Mouse (Mus musculus): ENCODE measurements around the gene Trim14.

Gene Trim14

DNA sequence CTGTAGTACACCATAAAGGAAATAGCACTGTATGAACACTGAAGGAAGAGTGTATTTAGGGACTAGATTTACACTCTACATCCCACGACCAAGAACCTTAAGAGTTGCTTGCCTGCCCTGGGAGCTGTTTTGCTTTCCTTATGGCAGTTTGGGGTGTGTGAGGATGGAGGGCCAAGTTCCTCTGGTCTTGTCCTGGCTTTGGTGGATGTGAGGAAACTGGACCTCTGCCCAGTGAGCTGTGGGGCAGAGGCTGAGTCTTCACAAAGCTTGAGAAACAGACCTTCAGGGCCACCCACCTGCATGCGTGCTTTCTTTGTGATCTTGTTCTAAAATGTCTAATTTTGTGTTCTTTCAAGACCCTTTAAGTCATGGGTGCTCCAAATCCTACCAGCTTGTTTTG is 3.4 kb downstream of the Trim14 start:
- in situ Hi-C loops (cut with MboI; ENCODE audit: low sequenced_read_pairs): no loop called here

DNA sequence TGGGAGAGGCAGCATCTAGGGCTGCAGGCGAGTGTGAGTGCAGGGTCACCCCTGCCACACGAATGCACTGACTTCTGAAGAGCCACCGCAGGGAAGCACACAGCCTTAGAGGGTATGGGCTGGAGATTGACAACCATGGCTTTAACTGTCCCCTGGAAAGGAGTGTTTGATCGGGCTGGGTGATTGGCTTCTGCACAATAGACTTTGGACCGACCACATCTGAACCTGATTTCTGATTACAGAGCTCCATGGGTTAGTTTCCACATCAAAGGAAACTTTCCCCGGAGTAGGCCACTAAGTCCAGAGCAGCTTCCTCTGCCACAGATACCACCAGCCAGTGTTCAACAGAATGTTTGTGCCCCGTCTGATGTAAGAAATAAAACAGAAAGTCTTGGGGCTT is 6.2 kb downstream of the Trim14 start:
- in situ Hi-C loops (cut with MboI; ENCODE audit: low sequenced_read_pairs): no loop called here

GRCm38 (mm10) chr4:46527558-46527926 is 8.4 kb downstream of the Trim14 start:
- in situ Hi-C loops (cut with MboI; ENCODE audit: low sequenced_read_pairs): no loop called here

- in situ Hi-C loops (cut with MboI; ENCODE audit: low sequenced_read_pairs): no loop called here
Measured at GRCm38 (mm10) chr4:46526798-46527557, 9.0 kb downstream of the Trim14 start.

GRCm38 (mm10) chr4:46526226-46526625 is 9.7 kb downstream of the Trim14 start:
- in situ Hi-C loops (cut with MboI; ENCODE audit: low sequenced_read_pairs): no loop called here

DNA sequence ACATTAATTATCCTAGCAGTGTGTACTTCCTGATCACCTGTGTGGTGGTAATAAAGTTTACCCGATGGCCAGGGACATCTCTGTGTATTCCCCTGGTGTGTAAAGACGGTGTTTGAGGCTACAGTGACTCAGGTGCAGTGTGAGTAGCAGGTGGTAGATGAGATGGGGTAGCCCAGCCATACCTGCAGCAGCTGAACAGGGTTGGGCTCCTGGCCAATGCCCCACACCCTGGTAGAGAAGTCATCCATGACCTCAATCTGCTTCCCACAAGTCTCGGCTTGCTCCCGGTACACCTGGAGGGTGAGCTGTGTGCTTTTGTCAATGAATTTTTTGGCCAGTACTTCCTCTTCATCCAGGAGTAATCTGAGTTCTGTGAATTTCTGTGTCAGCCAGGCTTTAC is 12.6 kb downstream of the Trim14 start:
- in situ Hi-C loops (cut with MboI; ENCODE audit: low sequenced_read_pairs): no loop called here

DNA sequence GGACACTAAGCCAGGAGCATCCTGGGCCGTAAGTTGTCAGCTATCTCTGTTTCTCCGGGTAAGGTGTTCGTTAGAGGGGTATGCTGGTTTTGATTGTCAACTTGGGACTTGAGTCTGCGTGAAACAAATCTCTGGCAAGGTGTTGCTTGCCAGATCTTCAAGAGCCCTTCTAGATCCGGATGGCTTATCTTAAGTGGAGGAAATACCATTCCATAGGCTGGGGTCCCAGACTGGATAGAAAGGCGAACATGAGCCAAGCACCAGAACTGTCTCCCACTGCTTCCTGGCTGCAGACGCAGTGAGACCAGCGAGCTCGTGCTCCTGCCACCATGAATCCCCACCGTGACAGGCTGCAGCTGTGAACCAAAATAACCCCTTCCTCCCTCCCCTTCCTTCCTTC is 14.5 kb downstream of the Trim14 start:
- in situ Hi-C loops (cut with MboI; ENCODE audit: low sequenced_read_pairs): no loop called here

DNA sequence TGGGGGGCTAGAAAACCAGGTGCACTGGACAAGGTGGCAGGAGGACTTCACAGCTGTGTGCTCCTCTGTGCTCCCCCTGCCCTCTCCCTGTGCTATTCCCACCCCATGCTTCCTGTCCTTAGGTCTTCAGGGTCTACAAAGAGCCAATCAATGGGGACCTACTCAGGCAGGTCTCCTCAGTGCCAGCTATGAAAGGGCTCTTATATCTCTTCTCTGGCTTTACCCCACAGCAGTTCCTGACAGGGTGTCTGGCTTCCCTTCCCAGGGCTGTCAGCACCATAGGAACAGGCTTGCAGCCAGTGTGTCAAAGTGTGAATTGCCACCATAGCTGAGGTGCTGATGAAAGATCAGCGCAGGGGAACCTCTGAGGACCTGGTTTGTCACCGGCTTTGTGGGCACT is 15.4 kb downstream of the Trim14 start:
- in situ Hi-C loops (cut with MboI; ENCODE audit: low sequenced_read_pairs): no loop called here

GRCm38 (mm10) chr4:46507736-46508460 is 28.0 kb downstream of the Trim14 start:
- in situ Hi-C loops (cut with MboI; ENCODE audit: low sequenced_read_pairs): no loop called here

GRCm38 (mm10) chr4:46506801-46507610 is 28.9 kb downstream of the Trim14 start:
- in situ Hi-C loops (cut with MboI; ENCODE audit: low sequenced_read_pairs): no loop called here

- in situ Hi-C loops (cut with MboI; ENCODE audit: low sequenced_read_pairs): no loop called here
Measured at GRCm38 (mm10) chr4:46505361-46506057, 30.4 kb downstream of the Trim14 start.

DNA sequence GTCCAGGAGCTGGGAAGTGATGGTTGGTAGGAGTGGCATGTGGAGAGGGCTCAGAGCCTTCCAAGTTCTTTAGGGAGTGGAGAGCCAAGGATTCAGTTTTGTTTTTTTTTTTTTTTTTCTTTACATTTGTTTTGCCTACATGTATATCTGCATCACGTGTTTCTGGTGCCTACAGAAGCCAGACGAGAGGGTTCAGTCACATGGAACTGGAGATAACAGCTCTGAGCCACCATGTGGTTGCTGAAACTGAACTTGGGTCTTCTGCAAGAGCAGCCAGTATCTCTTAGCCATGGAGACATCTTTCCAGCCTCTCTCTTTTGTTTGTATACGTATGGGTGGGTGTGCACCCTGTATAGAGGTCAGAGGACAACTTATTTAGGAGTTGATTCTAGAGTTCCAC is 32.1 kb downstream of the Trim14 start:
- in situ Hi-C loops (cut with MboI; ENCODE audit: low sequenced_read_pairs): no loop called here

GRCm38 (mm10) chr4:46502606-46503502 is 33.1 kb downstream of the Trim14 start:
- in situ Hi-C loops (cut with MboI; ENCODE audit: low sequenced_read_pairs): no loop called here

- in situ Hi-C loops (cut with MboI; ENCODE audit: low sequenced_read_pairs): no loop called here
Measured at GRCm38 (mm10) chr4:46498976-46499375, 37.0 kb downstream of the Trim14 start.

- in situ Hi-C loops (cut with MboI; ENCODE audit: low sequenced_read_pairs): no loop called here
Measured at GRCm38 (mm10) chr4:46498511-46498910, 37.4 kb downstream of the Trim14 start.

DNA sequence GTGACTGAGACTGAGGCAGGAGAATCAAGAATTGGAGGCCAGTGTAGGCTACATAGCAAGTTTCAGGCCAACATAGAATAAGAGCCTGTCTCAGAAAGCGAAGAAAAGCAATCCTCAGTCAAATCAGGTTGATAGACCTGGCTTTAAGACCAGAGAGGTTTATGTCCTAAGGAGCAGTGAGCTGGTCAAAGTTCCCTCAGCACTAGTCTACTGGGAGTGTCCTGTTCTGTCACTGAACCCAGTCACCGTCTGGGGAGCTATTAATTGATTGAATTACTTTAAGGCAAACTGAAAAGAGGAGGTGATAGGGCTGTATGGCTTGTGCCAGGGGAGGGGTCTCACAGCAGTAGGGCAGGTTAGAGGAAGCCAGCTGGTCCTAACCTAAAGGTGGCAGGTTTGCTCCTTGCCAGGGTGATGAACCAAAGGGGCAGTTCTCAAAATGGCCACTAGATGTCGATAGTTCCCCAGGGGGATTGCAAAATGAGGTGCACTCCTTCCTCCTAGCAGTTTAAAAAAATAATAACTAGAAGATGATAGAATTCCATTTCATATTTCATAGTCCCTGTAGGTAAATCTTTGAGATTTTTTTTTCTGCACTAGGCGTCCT is 38.6 kb downstream of the Trim14 start:
- in situ Hi-C loops (cut with MboI; ENCODE audit: low sequenced_read_pairs): no loop called here

DNA sequence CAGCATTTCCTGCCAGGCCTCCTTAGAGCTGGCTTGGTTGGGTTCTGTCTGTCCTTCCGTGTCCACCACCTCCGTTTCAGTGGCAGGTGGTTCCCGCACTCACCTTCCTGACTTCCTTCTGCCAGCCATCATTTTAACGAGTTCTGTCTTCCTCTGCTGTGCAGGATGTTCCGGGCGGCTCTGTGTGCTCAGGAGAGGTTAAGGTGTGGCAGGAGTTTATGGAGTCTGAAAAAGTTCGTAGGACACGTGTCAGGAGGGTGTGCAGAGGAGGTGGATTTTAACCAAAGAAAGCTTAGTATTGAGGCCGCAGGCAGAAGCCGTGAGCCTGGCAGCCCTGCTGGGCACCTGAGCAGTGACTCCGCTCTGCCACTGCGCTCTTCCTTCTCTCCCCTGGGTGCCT is 40.4 kb downstream of the Trim14 start:
- in situ Hi-C loops (cut with MboI; ENCODE audit: low sequenced_read_pairs): no loop called here

DNA sequence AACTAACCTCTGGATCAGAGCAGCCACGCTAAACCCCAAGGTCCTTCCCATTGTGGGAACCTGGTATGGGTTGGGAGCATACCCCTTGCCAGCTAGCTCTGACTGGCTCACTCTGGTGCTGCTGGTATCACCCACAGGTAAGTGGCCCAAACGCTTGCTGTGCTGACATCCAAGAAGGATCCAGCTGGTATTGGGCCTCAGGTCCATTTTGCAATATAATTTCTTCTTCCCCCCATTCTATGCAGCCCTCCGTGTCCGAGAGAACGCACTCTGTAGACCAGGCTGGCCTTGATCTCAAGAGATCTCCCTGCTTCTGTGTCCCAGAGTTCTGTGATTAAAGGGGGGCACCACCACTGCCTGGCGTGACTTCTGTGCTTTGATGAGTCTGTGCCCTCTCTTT is 42.9 kb downstream of the Trim14 start:
- in situ Hi-C loops (cut with MboI; ENCODE audit: low sequenced_read_pairs): no loop called here

DNA sequence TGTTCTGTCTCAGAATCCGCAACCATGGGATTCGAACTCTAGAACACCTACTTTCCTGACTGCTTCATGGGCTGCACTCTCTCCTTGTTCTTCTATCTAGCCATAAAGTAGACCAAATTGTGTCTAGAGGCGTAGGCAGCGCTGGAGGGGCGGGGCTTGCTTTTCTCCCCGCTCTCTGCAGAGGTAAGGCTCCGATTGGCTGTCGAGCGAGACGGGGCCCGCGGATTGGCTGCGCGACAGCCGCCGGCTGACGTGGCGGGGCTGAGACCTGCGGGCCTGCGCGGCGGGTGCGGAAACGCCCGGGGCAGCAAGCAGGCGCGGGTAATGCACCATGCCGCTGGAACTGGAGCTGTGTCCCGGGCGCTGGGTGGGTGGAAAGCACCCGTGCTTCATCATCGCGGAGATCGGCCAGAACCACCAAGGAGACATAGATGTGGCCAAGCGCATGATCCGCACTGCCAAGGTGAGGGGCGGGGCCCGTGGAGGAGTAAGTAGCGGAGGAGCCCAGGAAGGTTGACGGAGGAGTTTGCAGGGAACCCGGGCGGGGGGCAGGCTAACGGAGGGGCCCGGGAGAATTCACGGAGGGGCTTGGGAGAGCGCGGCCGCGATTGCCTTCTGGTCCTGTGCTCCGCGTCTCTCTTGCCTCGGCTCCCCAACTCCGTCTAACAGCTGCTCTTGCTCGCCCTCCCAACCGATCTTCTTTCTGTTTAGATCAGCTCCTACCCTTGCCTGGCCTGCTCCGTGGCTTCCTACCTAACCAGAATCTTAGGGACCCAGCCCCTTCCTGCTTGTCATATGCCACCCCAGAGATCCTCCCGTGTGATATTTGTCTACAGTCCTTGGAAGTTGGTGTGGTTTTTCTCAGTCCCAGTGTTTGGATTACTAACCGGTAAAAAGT is 46.7 kb downstream of the Trim14 start, which contains the start of gene Nans:
Gene Nans, plus strand, starts transcription at position 221 of the 898 bp plus-strand sequence.
- in situ Hi-C loops (cut with MboI; ENCODE audit: low sequenced_read_pairs): no loop called here

Data from CH12F3 (cell line).